Mouse (Mus musculus): ENCODE measurements at regions not wholly inside any gene's neighbourhood (a gene's known extent, or its start where the extent isn't known, plus 50 kb on each side); places are given as distances from the start of the nearest gene placed in this dataset.

DNA sequence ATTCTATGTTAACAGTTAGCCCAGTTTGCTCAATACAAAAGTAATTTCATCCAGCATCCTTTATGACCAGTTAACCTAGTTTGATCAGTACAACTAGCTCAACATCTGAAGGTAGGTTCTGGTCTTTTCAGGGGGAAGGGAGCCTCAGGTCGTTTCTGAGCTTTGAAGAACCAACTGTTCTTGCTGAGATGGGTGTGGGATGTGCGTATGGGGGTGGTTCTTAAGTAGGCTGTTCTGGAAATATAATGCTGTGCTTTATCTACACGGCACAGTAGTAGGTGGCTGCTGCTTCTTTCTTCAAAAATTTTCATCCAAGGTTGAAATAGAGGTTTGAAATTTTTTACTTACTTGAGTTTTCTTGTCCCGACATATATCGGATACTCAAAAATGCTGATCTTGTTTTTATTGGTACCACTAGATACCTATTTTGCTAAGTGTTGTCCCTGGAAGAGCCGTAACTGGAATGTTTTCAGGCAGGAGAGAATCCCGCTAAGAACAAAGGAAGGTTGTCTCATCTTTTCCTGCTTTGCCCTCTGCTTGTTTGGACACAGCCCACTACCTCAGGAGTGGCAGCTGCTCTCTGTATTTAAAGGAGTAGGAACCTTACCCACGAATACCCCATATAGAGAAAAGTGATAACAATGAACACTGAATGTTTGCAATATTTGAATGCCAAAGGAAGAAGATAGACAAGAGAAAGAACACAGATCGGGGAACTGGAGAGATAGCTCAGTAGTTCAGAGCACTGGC lies 275.5 kb downstream of the Cdh10 start:
- DNase-seq (ENCODE audit: extremely low spot score in 1 of 2, low spot score in 2 of 2): peak in 1 of 2 experiments; percentile 45
- intact Hi-C loops (cut with DNase I): loop anchor here (1.0 to 5.0 kb wide), 2 partner anchors 167 to 275 kb away; no protein-coding TSS in a partner anchor
- Histone ChIP-seq H3K27ac (peak overlapping the region; percentile 83), H3K4me3 (no peak overlapping the region)
- TF ChIP-seq CTCF (IDR thresholded peaks at IDR 0.05): no peak

- Histone ChIP-seq H3K27ac (no peak overlapping the region), H3K4me3 (no peak overlapping the region)
- intact Hi-C loops (cut with DNase I): no loop called here
- DNase-seq (ENCODE audit: extremely low spot score in 1 of 2, low spot score in 2 of 2): no peak
- TF ChIP-seq CTCF (IDR thresholded peaks at IDR 0.05): no peak
Observed at GRCm38 (mm10) chr15:19114951-19115350, 296.2 kb downstream of the Cdh10 start.

DNA sequence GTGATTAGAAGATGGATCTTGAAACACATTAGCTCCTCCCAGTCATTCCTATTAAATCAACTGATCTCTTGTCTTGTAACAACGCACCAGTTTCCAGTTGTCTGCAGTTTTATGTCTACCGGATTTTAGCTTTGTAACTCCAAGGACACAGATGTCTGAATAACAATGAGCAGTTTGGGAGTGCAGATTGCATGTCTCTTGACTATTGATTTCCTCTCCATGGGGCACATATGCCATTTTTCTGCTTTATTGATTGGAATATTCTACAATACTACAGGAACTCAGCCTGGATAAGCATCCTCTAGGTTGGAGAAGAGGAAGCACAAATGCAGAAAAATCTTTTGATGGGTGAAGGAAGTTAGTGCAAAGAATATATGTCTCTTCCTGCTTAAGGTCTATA lies 300.2 kb downstream of the Cdh10 start:
- Histone ChIP-seq H3K4me3 (no peak overlapping the region), H3K27ac (no peak overlapping the region)
- no peak for DNase-seq (ENCODE audit: extremely low spot score in 1 of 2, low spot score in 2 of 2)
- TF ChIP-seq CTCF (IDR thresholded peaks at IDR 0.05): no peak
- intact Hi-C loops (cut with DNase I): no loop called here

GRCm38 (mm10) chr15:19127454-19127853 lies 308.7 kb downstream of the Cdh10 start:
- TF ChIP-seq CTCF (IDR thresholded peaks at IDR 0.05): no peak
- no peak overlapping the region for H3K4me3 ChIP-seq
- intact Hi-C loops (cut with DNase I): no loop called here
- DNase-seq (ENCODE audit: extremely low spot score in 1 of 2, low spot score in 2 of 2): no peak
- peak overlapping the region; percentile 70 for H3K27ac ChIP-seq

- DNase-seq (ENCODE audit: extremely low spot score in 1 of 2, low spot score in 2 of 2): no peak
- Histone ChIP-seq H3K4me3 (no peak overlapping the region), H3K27ac (peak overlapping the region; percentile 55)
- intact Hi-C loops (cut with DNase I): no loop called here
- TF ChIP-seq CTCF (IDR thresholded peaks at IDR 0.05): no peak
Observed at GRCm38 (mm10) chr15:19129316-19129715, 310.6 kb downstream of the Cdh10 start.

GRCm38 (mm10) chr15:19153682-19154081 lies 334.9 kb downstream of the Cdh10 start:
- DNase-seq (ENCODE audit: extremely low spot score in 1 of 2, low spot score in 2 of 2): no peak
- TF ChIP-seq CTCF (IDR thresholded peaks at IDR 0.05): peak; percentile 16
- Histone ChIP-seq H3K4me3 (no peak overlapping the region), H3K27ac (no peak overlapping the region)
- intact Hi-C loops (cut with DNase I): no loop called here

DNA sequence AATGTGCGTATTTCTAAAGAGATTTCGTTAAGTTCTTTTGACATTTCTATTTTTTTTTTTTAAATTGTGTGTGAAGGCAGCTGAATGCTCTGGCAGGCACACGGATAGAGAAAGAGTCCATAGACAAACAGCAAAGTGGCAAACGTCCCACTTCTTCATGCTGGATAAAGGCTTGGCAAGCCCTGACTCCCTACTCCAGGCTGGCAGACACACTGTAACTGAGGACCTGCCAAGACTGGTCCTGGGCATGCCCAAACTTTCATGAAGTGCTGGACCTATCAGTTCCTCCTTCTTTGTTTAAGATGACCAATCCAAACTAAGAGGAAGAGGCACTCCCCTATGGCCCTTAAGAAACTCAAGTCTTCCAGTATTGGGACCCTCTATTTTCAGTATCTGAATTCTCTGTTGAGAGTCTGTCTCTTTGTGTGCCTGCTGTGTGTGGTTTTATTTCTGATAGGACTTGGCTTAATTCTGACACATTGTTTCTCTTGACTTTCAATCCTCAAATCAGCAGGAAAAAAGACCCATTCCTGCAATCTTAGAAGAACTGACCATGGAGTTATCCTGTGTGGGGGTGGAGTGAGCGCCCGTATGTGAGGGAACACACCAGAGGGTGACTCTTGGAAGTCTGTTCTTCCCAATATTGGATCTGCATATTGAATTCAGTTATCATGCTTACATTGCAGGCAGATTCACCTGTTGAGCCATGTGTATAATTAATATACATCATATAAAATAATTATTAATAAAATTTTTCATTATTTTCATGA lies 343.6 kb downstream of the Cdh10 start:
- no peak for TF ChIP-seq CTCF (IDR thresholded peaks at IDR 0.05)
- Histone ChIP-seq H3K27ac (no peak overlapping the region), H3K4me3 (no peak overlapping the region)
- intact Hi-C loops (cut with DNase I): no loop called here
- peak; percentile 13 to 18 for DNase-seq (ENCODE audit: extremely low spot score in 1 of 2, low spot score in 2 of 2)

- H3K4me3 ChIP-seq: no peak overlapping the region
- DNase-seq (ENCODE audit: extremely low spot score in 1 of 2, low spot score in 2 of 2): no peak
- H3K27ac ChIP-seq: no peak overlapping the region
- no peak for TF ChIP-seq CTCF (IDR thresholded peaks at IDR 0.05)
- intact Hi-C loops (cut with DNase I): no loop called here
Observed at GRCm38 (mm10) chr15:19175470-19175869, 356.7 kb downstream of the Cdh10 start.

All from left cerebral cortex, adult 2 months (tissue).